ENCODE assay signal across 19 mouse cellular contexts in the genomic region with DNA sequence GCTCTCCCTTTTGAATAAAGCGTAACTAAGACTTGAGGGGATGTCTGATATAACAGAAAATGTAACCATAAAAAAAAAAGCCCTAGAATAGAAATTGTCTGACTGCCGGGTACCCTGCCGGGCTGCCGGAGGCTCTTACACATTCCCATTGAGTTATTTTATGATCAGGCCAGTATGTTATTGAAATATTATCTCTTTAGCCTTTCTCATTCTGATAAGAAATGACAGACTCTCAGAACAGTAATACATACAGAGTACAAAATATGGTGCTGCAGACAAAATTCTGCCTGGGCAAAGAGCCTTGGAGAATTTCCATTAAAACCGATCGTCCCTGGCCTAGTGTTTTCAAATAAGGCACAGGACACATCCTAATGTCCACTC.
DNase-seq lines count a peak whose midpoint lies in the region; ATAC-seq and TF ChIP-seq lines count a peak whose summit lies in the region.
"Had no signal": no experiment of that assay in that cellular context is flagged by ENCODE, and none has a peak within 500 bp of the region (broad histone marks: within the 10 kb centered on the region; RNA-seq: fewer than 3 reads in every experiment).

No protein-coding gene starts in this region.

- peak overlapping the region; percentile 66 for H3K27ac ChIP-seq in midbrain, embryonic 12.5 days (replicated peaks)
- H3K27ac ChIP-seq in midbrain, postnatal 0 days (ENCODE audit: low read depth, low read length): no peak overlapping the region
- H3K27ac ChIP-seq in hindbrain, embryonic 14.5 days: peak overlapping the region; percentile 44; the same call in 1 of the 2 replicates
- H3K27ac ChIP-seq in hindbrain, embryonic 16.5 days (ENCODE audit: low read depth, low read length): no peak overlapping the region
- no peak overlapping the region for H3K27ac ChIP-seq in midbrain, embryonic 16.5 days (ENCODE audit: low read length)
- H3K27ac ChIP-seq: embryonic facial prominence, embryonic 15.5 days; forebrain, embryonic 10.5 days; heart, embryonic 13.5 days had no signal

- H3K4me3 ChIP-seq in midbrain, embryonic 12.5 days: no peak overlapping the region
- no peak overlapping the region for H3K4me3 ChIP-seq in midbrain, postnatal 0 days (ENCODE audit: low read depth, low read length)
- H3K4me3 ChIP-seq in hindbrain, embryonic 14.5 days (replicated peaks; ENCODE audit: low read length): no peak overlapping the region
- H3K4me3 ChIP-seq in hindbrain, embryonic 16.5 days (ENCODE audit: low read length): no peak overlapping the region
- H3K4me3 ChIP-seq in midbrain, embryonic 16.5 days (ENCODE audit: low read depth, low read length): no peak overlapping the region
- H3K4me3 ChIP-seq: embryonic facial prominence, embryonic 15.5 days; erythroblast, embryonic 14.5 days; forebrain, embryonic 10.5 days; heart, embryonic 13.5 days had no signal

- TF ChIP-seq CTCF in midbrain, postnatal 0 days (IDR thresholded peaks at IDR 0.05): no peak

- 53% methylated on average over 6 of the region's 6 CpGs for WGBS in midbrain, embryonic 12.5 days
- 23% methylated on average over 6 of the region's 6 CpGs for WGBS in midbrain, postnatal 0 days
- 38% methylated on average over 6 of the region's 6 CpGs for WGBS in hindbrain, embryonic 14.5 days
- WGBS in hindbrain, embryonic 16.5 days: 40% methylated on average over 6 of the region's 6 CpGs
- WGBS in midbrain, embryonic 16.5 days: 24% methylated on average over 6 of the region's 6 CpGs

- 0 out of 2 replicates have a peak, but pooled peaks cover 4% of the 10 kb centered on the region for H3K27me3 ChIP-seq in midbrain, embryonic 12.5 days
- H3K27me3 ChIP-seq in midbrain, postnatal 0 days (ENCODE audit: insufficient read depth, low read length): no peaks in the 10 kb centered on the region
- H3K27me3 ChIP-seq in hindbrain, embryonic 14.5 days (ENCODE audit: control insufficient read depth, insufficient read depth, low read length): no peaks in the 10 kb centered on the region
- no peaks in the 10 kb centered on the region for H3K27me3 ChIP-seq in hindbrain, embryonic 16.5 days (replicated peaks; ENCODE audit: control insufficient read depth, insufficient read depth, low read length)
- H3K27me3 ChIP-seq in midbrain, embryonic 16.5 days (ENCODE audit: control insufficient read depth, insufficient read depth, low read depth, low read length): no peaks in the 10 kb centered on the region
- H3K27me3 ChIP-seq: embryonic facial prominence, embryonic 15.5 days; heart, embryonic 13.5 days had no signal

- peaks cover 12% of the 10 kb centered on the region for H3K4me1 ChIP-seq in midbrain, embryonic 12.5 days
- 0 out of 2 replicates have a peak, but pooled peaks cover 4% of the 10 kb centered on the region for H3K4me1 ChIP-seq in midbrain, postnatal 0 days (ENCODE audit: insufficient read depth, low read length)
- peaks cover 20% of the 10 kb centered on the region for H3K4me1 ChIP-seq in hindbrain, embryonic 14.5 days (replicated peaks; ENCODE audit: control insufficient read depth, insufficient read depth, low read length)
- H3K4me1 ChIP-seq in hindbrain, embryonic 16.5 days (ENCODE audit: control insufficient read depth, insufficient read depth, low read depth, low read length): no peaks in the 10 kb centered on the region; the same call in 1 of the 2 replicates
- peaks cover 27% of the 10 kb centered on the region for H3K4me1 ChIP-seq in midbrain, embryonic 16.5 days (ENCODE audit: control insufficient read depth, insufficient read depth, low read length)
- H3K4me1 ChIP-seq: embryonic facial prominence, embryonic 15.5 days had no signal

- DNase-seq in midbrain, postnatal 0 days (ENCODE audit: low spot score): no peak
- no peak for DNase-seq in hindbrain, embryonic 14.5 days (ENCODE audit: low spot score)
- DNase-seq in right cerebral cortex, adult 2 months (ENCODE audit: low spot score in 2 of 2): no peak
- DNase-seq in lung, postnatal 25 days (ENCODE audit: low spot score): no peak
- DNase-seq: adrenal gland, postnatal 10 days; cerebellum, adult 11 months; cerebellum, adult 8-10 months; cerebellum, postnatal 14 days; gastrocnemius, postnatal 36 days; heart, adult 11 months; heart, postnatal 36 days had no signal

- H3K36me3 ChIP-seq in midbrain, embryonic 12.5 days: no peaks in the 10 kb centered on the region
- no peaks in the 10 kb centered on the region for H3K36me3 ChIP-seq in midbrain, postnatal 0 days (ENCODE audit: insufficient read depth, low read length)
- H3K36me3 ChIP-seq in hindbrain, embryonic 14.5 days (replicated peaks; ENCODE audit: control insufficient read depth, insufficient read depth): no peaks in the 10 kb centered on the region
- no peaks in the 10 kb centered on the region for H3K36me3 ChIP-seq in hindbrain, embryonic 16.5 days (ENCODE audit: control insufficient read depth, insufficient read depth, low read length)
- no peaks in the 10 kb centered on the region for H3K36me3 ChIP-seq in midbrain, embryonic 16.5 days (ENCODE audit: control insufficient read depth, insufficient read depth, low read length)
- H3K36me3 ChIP-seq: embryonic facial prominence, embryonic 15.5 days; forebrain, embryonic 10.5 days; heart, embryonic 13.5 days had no signal

- H3K4me2 ChIP-seq in midbrain, embryonic 12.5 days (replicated peaks): no peak overlapping the region
- no peak overlapping the region for H3K4me2 ChIP-seq in midbrain, postnatal 0 days (ENCODE audit: low read depth, low read length, poor library complexity, severe bottlenecking)
- H3K4me2 ChIP-seq in hindbrain, embryonic 14.5 days (replicated peaks): no peak overlapping the region
- no peak overlapping the region for H3K4me2 ChIP-seq in hindbrain, embryonic 16.5 days (ENCODE audit: low read length)
- H3K4me2 ChIP-seq in midbrain, embryonic 16.5 days (ENCODE audit: low read length): no peak overlapping the region
- H3K4me2 ChIP-seq: embryonic facial prominence, embryonic 15.5 days; heart, embryonic 13.5 days had no signal

- H3K9me3 ChIP-seq in midbrain, embryonic 12.5 days: no peaks in the 10 kb centered on the region
- no peaks in the 10 kb centered on the region for H3K9me3 ChIP-seq in midbrain, postnatal 0 days (ENCODE audit: low read length)
- H3K9me3 ChIP-seq in hindbrain, embryonic 14.5 days (ENCODE audit: control insufficient read depth, low read length): no peaks in the 10 kb centered on the region
- H3K9me3 ChIP-seq in hindbrain, embryonic 16.5 days (ENCODE audit: control insufficient read depth, low read length): no peaks in the 10 kb centered on the region
- H3K9me3 ChIP-seq in midbrain, embryonic 16.5 days (replicated peaks; ENCODE audit: control insufficient read depth, low read length, poor library complexity, severe bottlenecking): no peaks in the 10 kb centered on the region
- H3K9me3 ChIP-seq: embryonic facial prominence, embryonic 15.5 days; forebrain, embryonic 10.5 days; heart, embryonic 13.5 days had no signal

- ATAC-seq in midbrain, embryonic 12.5 days (ENCODE audit: low FRiP score, low read depth): no peak
- no peak for ATAC-seq in midbrain, postnatal 0 days (ENCODE audit: low FRiP score)
- no peak for ATAC-seq in hindbrain, embryonic 14.5 days (ENCODE audit: low FRiP score)
- ATAC-seq in hindbrain, embryonic 16.5 days: 0 out of 2 replicates have a peak, but pooled peaks have one; percentile 50
- ATAC-seq in midbrain, embryonic 16.5 days: peak; percentile 54; the same call in 1 of the 2 replicates
- ATAC-seq: forebrain, embryonic 14.5 days had no signal

- no peak overlapping the region for H3K9ac ChIP-seq in midbrain, embryonic 12.5 days (replicated peaks)
- no peak overlapping the region for H3K9ac ChIP-seq in midbrain, postnatal 0 days (replicated peaks; ENCODE audit: low read length, poor library complexity, severe bottlenecking)
- H3K9ac ChIP-seq in hindbrain, embryonic 14.5 days: no peak overlapping the region
- H3K9ac ChIP-seq in hindbrain, embryonic 16.5 days (ENCODE audit: low read depth, low read length): no peak overlapping the region
- no peak overlapping the region for H3K9ac ChIP-seq in midbrain, embryonic 16.5 days (ENCODE audit: low read depth, low read length)
- H3K9ac ChIP-seq: embryonic facial prominence, embryonic 15.5 days; heart, embryonic 13.5 days had no signal

Comparison
In these comparisons a context has a peak if more than half of its experiments do, and no peak if none do; other contexts are left out.
1. ATAC-seq: peak in hindbrain, embryonic 16.5 days (single experiment) and midbrain, embryonic 16.5 days (single experiment); none in midbrain, embryonic 12.5 days (single experiment), midbrain, postnatal 0 days (single experiment) and hindbrain, embryonic 14.5 days (single experiment).
2. H3K27ac ChIP-seq: peak in midbrain, embryonic 12.5 days (single experiment) and hindbrain, embryonic 14.5 days (single experiment); none in midbrain, postnatal 0 days (single experiment), hindbrain, embryonic 16.5 days (single experiment) and midbrain, embryonic 16.5 days (single experiment).